Mouse (Mus musculus) olfactory bulb, adult 2 months (tissue): ENCODE results near the gene Fads3. TPM values are rescaled to one million over a fixed set of nuclear protein-coding genes. Genes with fewer than 3 reads are reported as not detected.
A peak's percentile ranks its signal among the peaks of the same experiment; 100 is the strongest.

Experiments
- H3K27ac ChIP-seq: fragments of 200-500 bp; 2 replicates; pipeline ENCODE4 v1.5.1; 2012; ENCODE audit warnings: low read depth, low read length; ENCODE audit not compliant: insufficient read depth
- H3K4me1 ChIP-seq: fragments of 200-500 bp; 2 replicates; pipeline ENCODE4 v1.6.1; 2012; ENCODE audit warnings: low read length; ENCODE audit not compliant: control insufficient read depth, insufficient read depth
- H3K4me3 ChIP-seq: fragments of 200-500 bp; 2 replicates; pipeline ENCODE4 v1.5.1; 2012; ENCODE audit warnings: mild to moderate bottlenecking, low read depth, low read length, moderate library complexity; ENCODE audit not compliant: insufficient read depth
- CTCF ChIP-seq: fragments of 200-500 bp; IDR thresholded peaks from 2 replicates; pipeline ENCODE4 v1.5.1; 2012; ENCODE audit warnings: low read depth, mild to moderate bottlenecking, low read length, moderate library complexity; ENCODE audit not compliant: insufficient read depth
- POLR2A ChIP-seq: fragments of 200-500 bp; IDR thresholded peaks from 2 replicates; pipeline ENCODE4 v1.6.1; 2012; ENCODE audit warnings: mild to moderate bottlenecking, low read depth, low read length, moderate library complexity; ENCODE audit not compliant: insufficient read depth
- WGBS: fragments of 180-500 bp; shearing (Covaris S2); methylation state at CpG from one replicate; pipeline ENCODE4 v1.1.7; 2018; 5-methylcytosine and 5-hydroxymethylcytosine counted together
- polyA plus RNA-seq: library from polyadenylated mRNA; stranded (reverse); fragments of >200 nt; gene quantifications from 2 replicates; pipeline ENCODE4 v1.2.4, GENCODE M21; 2012; ENCODE audit warnings: low replicate concordance; ENCODE audit not compliant: missing spikeins, insufficient read depth, insufficient read length

Gene Fads3
- polyA plus RNA-seq, 1 experiment = not detected

- Histone ChIP-seq H3K27ac (no peak overlapping the region), H3K4me1 (peaks cover 8% of the 10 kb centered on the region), H3K4me3 (no peak overlapping the region)
- WGBS = 85% methylated on average over 2 of the region's 2 CpGs
- TF ChIP-seq POLR2A (no peak), CTCF (no peak)
These were observed 55.1 kb downstream of the Fads3 start for GRCm38 (mm10) chr19:10096371-10096876.

- no peak overlapping the region for H3K4me3 ChIP-seq
- 62% methylated on average over 5 of the region's 5 CpGs for WGBS
These were observed 56.5 kb downstream of the Fads3 start for GRCm38 (mm10) chr19:10097826-10098225.

GRCm38 (mm10) chr19:10100631-10101071 is 59.3 kb downstream of the Fads3 start:
- peaks cover 8% of the 10 kb centered on the region for H3K4me1 ChIP-seq
- TF ChIP-seq POLR2A (no peak), CTCF (peak; percentile 47; the same call in 1 of the 2 replicates)
- peak overlapping the region; percentile 61; the same call in 1 of the 2 replicates for H3K27ac ChIP-seq
- WGBS = under 1% methylated on average over 21 of the region's 21 CpGs
- H3K4me3 ChIP-seq = peak overlapping the region; percentile 66

More at GRCm38 (mm10) chr19:10097826-10098225, 56.5 kb downstream of the Fads3 start:
- TF ChIP-seq POLR2A (no peak), CTCF (no peak)
- peaks cover 8% of the 10 kb centered on the region for H3K4me1 ChIP-seq
- no peak overlapping the region for H3K27ac ChIP-seq

- Histone ChIP-seq H3K27ac (peak within 1 kb of the TSS; percentile 61), H3K4me1 (peaks cover 8% of the 10 kb centered on the region), H3K4me3 (peak within 1 kb of the TSS; percentile 66)
- no peak for TF ChIP-seq CTCF
- TF ChIP-seq POLR2A = 0 out of 2 replicates have a peak, but pooled peaks have one; percentile 33
- under 1% methylated on average over 57 of the region's 57 CpGs for WGBS
These were observed 60.1 kb downstream of the Fads3 start, which contains the start of gene Fads2 for GRCm38 (mm10) chr19:10101341-10102053. Gene Fads2 (minus strand): TSS chr19:10101746.

- TF ChIP-seq POLR2A (no peak), CTCF (no peak)
- 4% methylated on average over 25 of the region's 25 CpGs for WGBS
- peak overlapping the region; percentile 66 for H3K4me3 ChIP-seq
These were observed 60.8 kb downstream of the Fads3 start for GRCm38 (mm10) chr19:10102054-10102700.

GRCm38 (mm10) chr19:10104234-10104633 is 62.9 kb downstream of the Fads3 start:
- peaks cover 5% of the 10 kb centered on the region for H3K4me1 ChIP-seq
- no peak for TF ChIP-seq POLR2A
- TF ChIP-seq CTCF = no peak
- WGBS = 73% methylated on average over 6 of the region's 6 CpGs
- H3K27ac ChIP-seq = no peak overlapping the region
- H3K4me3 ChIP-seq = no peak overlapping the region

More at GRCm38 (mm10) chr19:10102054-10102700, 60.8 kb downstream of the Fads3 start:
- H3K4me1 ChIP-seq = peaks cover 5% of the 10 kb centered on the region
- peak overlapping the region; percentile 49; the same call in 1 of the 2 replicates for H3K27ac ChIP-seq

GRCm38 (mm10) chr19:10105034-10105493 is 63.7 kb downstream of the Fads3 start:
- H3K27ac ChIP-seq = no peak overlapping the region
- whole genome bisulfite sequencing = 92% methylated on average over 10 of the region's 10 CpGs
- H3K4me3 ChIP-seq = no peak overlapping the region
- H3K4me1 ChIP-seq = peaks cover 5% of the 10 kb centered on the region
- no peak for TF ChIP-seq CTCF
- no peak for TF ChIP-seq POLR2A

- no peak overlapping the region for H3K27ac ChIP-seq
- no peak for TF ChIP-seq CTCF
- TF ChIP-seq POLR2A = no peak
- WGBS = 90% methylated on average over 2 of the region's 2 CpGs
- no peak overlapping the region for H3K4me3 ChIP-seq
- H3K4me1 ChIP-seq = no peaks in the 10 kb centered on the region
These were observed 65.3 kb downstream of the Fads3 start for GRCm38 (mm10) chr19:10106634-10107033.
